Mouse (Mus musculus): Measurements from ENCODE around the gene Fam189a1.

- TF ChIP-seq POLR2A (IDR thresholded peaks at IDR 0.05; ENCODE audit: low read depth, low read length) (no peak), CTCF (conservative IDR thresholded peaks at IDR 0.05; ENCODE audit: insufficient read depth, insufficient read length, low read depth, low read length) (no peak)
These were observed 235.6 kb downstream of the Fam189a1 start for GRCm38 (mm10) chr7:64920735-64921134.

All from kidney, adult 2 months (tissue).